Mouse (Mus musculus) stomach, embryonic 14.5 days (tissue): Measurements from ENCODE around the gene Clcn1. TPM values are rescaled to one million over a fixed set of nuclear protein-coding genes. Genes with fewer than 3 reads are reported as not detected.

Experiments
- ATAC-seq: fragments of 200-750 bp; cut with Nextera tagmentation; 2 replicates; pipeline ENCODE4 v1.8.0; 2017; ENCODE audit warnings: low read depth, moderate TSS enrichment; ENCODE audit not compliant: insufficient number of reproducible peaks, insufficient read depth, low FRiP score
- H3K27ac ChIP-seq: fragments of 300-500 bp; sonication (generic); 2 replicates; pipeline ENCODE4 v1.5.1; 2014; ENCODE audit warnings: mild to moderate bottlenecking, low read length, moderate library complexity, mixed read lengths
- H3K27me3 ChIP-seq: fragments of 300-500 bp; sonication (generic); 2 replicates; pipeline ENCODE4 v1.6.1; 2014; ENCODE audit warnings: low read length, control low read depth, mixed read lengths; ENCODE audit not compliant: control insufficient read depth, insufficient read depth
- H3K36me3 ChIP-seq: fragments of 300-500 bp; sonication (generic); 2 replicates; pipeline ENCODE4 v1.6.1; 2014; ENCODE audit warnings: mild to moderate bottlenecking, control low read depth, low read length, moderate library complexity, mixed read lengths; ENCODE audit not compliant: control insufficient read depth, insufficient read depth
- H3K4me1 ChIP-seq: fragments of 300-500 bp; sonication (generic); 2 replicates; pipeline ENCODE4 v1.6.1; 2014; ENCODE audit warnings: low read length, control low read depth, mixed read lengths; ENCODE audit not compliant: control insufficient read depth, insufficient read depth
- H3K4me2 ChIP-seq: fragments of 300-500 bp; sonication (generic); replicated peaks from 2 replicates; pipeline ENCODE4 v1.6.1; 2014; ENCODE audit warnings: low read depth, low read length, control low read depth
- H3K4me3 ChIP-seq: fragments of 300-500 bp; sonication (generic); 2 replicates; pipeline ENCODE4 v1.5.1; 2014; ENCODE audit warnings: low read depth, low read length, control low read depth
- H3K9ac ChIP-seq: fragments of 300-500 bp; sonication (generic); replicated peaks from 2 replicates; pipeline ENCODE4 v1.6.1; 2014; ENCODE audit warnings: low read depth, mild to moderate bottlenecking, control low read depth, low read length, moderate library complexity, mixed read lengths
- H3K9me3 ChIP-seq: fragments of 300-500 bp; sonication (generic); 2 replicates; pipeline ENCODE4 v1.6.1; 2016; ENCODE audit warnings: low read depth, low read length, control low read depth; ENCODE audit not compliant: control insufficient read depth
- WGBS: fragments of 180-500 bp; shearing (Covaris S2); extraction: QIAGEN DNeasy Blood & Tissue Kit; methylation state at CpG from one replicate; pipeline ENCODE4 v1.1.7; 2014; 5-methylcytosine and 5-hydroxymethylcytosine counted together
- polyA plus RNA-seq: library from polyadenylated mRNA; unstranded; fragments of >200 nt; fragmentation: Nextera tagmentation; extraction: Ambion mirVana; gene quantifications from 2 replicates; pipeline ENCODE4 v1.2.1, GENCODE M21; 2014

Clcn1 gene
- polyA plus RNA-seq, 1 experiment from 2014 or later, result not detected

- H3K27ac ChIP-seq, result no peak overlapping the region
Observed at GRCm38 (mm10) chr6:42362497-42362896, 76.0 kb downstream of the Clcn1 start.

GRCm38 (mm10) chr6:42362974-42363373 lies 76.5 kb downstream of the Clcn1 start:
- no peaks in the 10 kb centered on the region for H3K9me3 ChIP-seq
- 50% methylated on average over 3 of the region's 3 CpGs for WGBS
- H3K27me3 ChIP-seq, result no peaks in the 10 kb centered on the region
- no peak overlapping the region for H3K9ac ChIP-seq
- H3K4me2 ChIP-seq, result no peak overlapping the region
- ATAC-seq, result no peak
- no peak overlapping the region for H3K27ac ChIP-seq
- peaks cover 20% of the 10 kb centered on the region for H3K36me3 ChIP-seq
- H3K4me3 ChIP-seq, result no peak overlapping the region
- H3K4me1 ChIP-seq, result 0 out of 2 replicates have a peak, but pooled peaks cover 2% of the 10 kb centered on the region

More at GRCm38 (mm10) chr6:42362497-42362896, 76.0 kb downstream of the Clcn1 start:
- no peaks in the 10 kb centered on the region for H3K27me3 ChIP-seq
- H3K9ac ChIP-seq, result no peak overlapping the region
- peaks cover 25% of the 10 kb centered on the region for H3K36me3 ChIP-seq
- H3K4me1 ChIP-seq, result 0 out of 2 replicates have a peak, but pooled peaks cover 3% of the 10 kb centered on the region
- ATAC-seq, result no peak
- 83% methylated on average over 1 of the region's 1 CpGs for WGBS
- H3K9me3 ChIP-seq, result no peaks in the 10 kb centered on the region
- no peak overlapping the region for H3K4me3 ChIP-seq
- no peak overlapping the region for H3K4me2 ChIP-seq

- Histone ChIP-seq H3K9ac (no peak overlapping the region), H3K4me3 (no peak overlapping the region), H3K27ac (no peak overlapping the region), H3K27me3 (no peaks in the 10 kb centered on the region), H3K4me2 (no peak overlapping the region), H3K4me1 (no peaks in the 10 kb centered on the region), H3K9me3 (no peaks in the 10 kb centered on the region), H3K36me3 (peaks cover 10% of the 10 kb centered on the region)
- WGBS, result 84% methylated on average over 4 of the region's 4 CpGs
- ATAC-seq, result no peak
Observed at GRCm38 (mm10) chr6:42364066-42364465, 77.6 kb downstream of the Clcn1 start.

GRCm38 (mm10) chr6:42364607-42365006 lies 78.1 kb downstream of the Clcn1 start:
- no peaks in the 10 kb centered on the region for H3K27me3 ChIP-seq
- no peak overlapping the region for H3K9ac ChIP-seq
- ATAC-seq, result no peak
- no peak overlapping the region for H3K27ac ChIP-seq
- H3K4me2 ChIP-seq, result no peak overlapping the region
- H3K4me3 ChIP-seq, result no peak overlapping the region
- H3K36me3 ChIP-seq, result peaks cover 6% of the 10 kb centered on the region
- H3K4me1 ChIP-seq, result no peaks in the 10 kb centered on the region
- H3K9me3 ChIP-seq, result no peaks in the 10 kb centered on the region
- WGBS, result 85% methylated on average over 15 of the region's 15 CpGs

GRCm38 (mm10) chr6:42365215-42365614 lies 78.7 kb downstream of the Clcn1 start:
- Histone ChIP-seq H3K27me3 (no peaks in the 10 kb centered on the region), H3K4me3 (no peak overlapping the region), H3K27ac (no peak overlapping the region), H3K9ac (no peak overlapping the region), H3K4me2 (no peak overlapping the region), H3K9me3 (no peaks in the 10 kb centered on the region), H3K36me3 (no peaks in the 10 kb centered on the region; the same call in 1 of the 2 replicates), H3K4me1 (no peaks in the 10 kb centered on the region)
- ATAC-seq, result no peak
- WGBS, result 90% methylated on average over 6 of the region's 6 CpGs

Other genes with a start within 250 kb of the Clcn1 start
- gene Sva, start 248.3 kb upstream of the Clcn1 start, polyA plus RNA-seq, result not detected in 2 replicates
- not detected in 2 replicates for gene Tas2r139, start 145.7 kb upstream of the Clcn1 start, polyA plus RNA-seq
- gene Tas2r144, start 71.4 kb upstream of the Clcn1 start, polyA plus RNA-seq, result not detected in 2 replicates
- 19.5 and 22.1 TPM in 2 replicates for gene Gstk1, start 40.8 kb upstream of the Clcn1 start, polyA plus RNA-seq
- 2.6 and 2.8 TPM in 2 replicates for gene Tmem139, start 24.7 kb upstream of the Clcn1 start, polyA plus RNA-seq
- 58.8 and 59.5 TPM in 2 replicates for gene Casp2, start 21.7 kb upstream of the Clcn1 start, polyA plus RNA-seq
- 0.34 and 0.48 TPM in 2 replicates for gene Fam131b, start 38.0 kb downstream of the Clcn1 start, polyA plus RNA-seq
- 112 and 117 TPM in 2 replicates for gene Zyx, start 62.9 kb downstream of the Clcn1 start, polyA plus RNA-seq
- gene Epha1, start 86.6 kb downstream of the Clcn1 start, polyA plus RNA-seq, result 4.0 and 5.3 TPM in 2 replicates
- gene Tas2r143, start 113.6 kb downstream of the Clcn1 start, polyA plus RNA-seq, result not detected in 2 replicates
- not detected in 2 replicates for gene Tas2r135, start 118.7 kb downstream of the Clcn1 start, polyA plus RNA-seq
- gene Tas2r126, start 147.8 kb downstream of the Clcn1 start, polyA plus RNA-seq, result not detected in 2 replicates
- gene Olfr458, start 178.5 kb downstream of the Clcn1 start, polyA plus RNA-seq, result not detected in 2 replicates
- not detected in 2 replicates for gene Olfr457, start 189.7 kb downstream of the Clcn1 start, polyA plus RNA-seq
- not detected in 2 replicates for gene Olfr456, start 200.5 kb downstream of the Clcn1 start, polyA plus RNA-seq